ENCODE assay signal across 12 mouse cellular contexts in genomic region chr4:124964912-124965599, GRCm38 (mm10). TPM values are rescaled to one million over a fixed set of nuclear protein-coding genes. Genes with fewer than 3 reads are reported as not detected.
DNase-seq lines count a peak whose midpoint lies in the region; ATAC-seq lines count a peak whose summit lies in the region.
"Had no signal": no experiment of that assay in that cellular context is flagged by ENCODE, and none has a peak within 500 bp of the region (broad histone marks: within the 10 kb centered on the region; RNA-seq: fewer than 3 reads in every experiment).

No protein-coding gene starts in this region.

- no peaks in the 10 kb centered on the region for H3K27me3 ChIP-seq in forebrain, embryonic 12.5 days
- no peaks in the 10 kb centered on the region for H3K27me3 ChIP-seq in forebrain, embryonic 16.5 days (replicated peaks; ENCODE audit: control insufficient read depth, insufficient read depth, low read length)
- no peaks in the 10 kb centered on the region for H3K27me3 ChIP-seq in lung, embryonic 16.5 days (ENCODE audit: control insufficient read depth, insufficient read depth, low read depth, low read length)
- no peaks in the 10 kb centered on the region for H3K27me3 ChIP-seq in midbrain, embryonic 11.5 days (ENCODE audit: control insufficient read depth, insufficient read depth, low read length)
- H3K27me3 ChIP-seq: liver, embryonic 13.5 days had no signal

- H3K9ac ChIP-seq in forebrain, embryonic 12.5 days = no peak overlapping the region
- no peak overlapping the region for H3K9ac ChIP-seq in forebrain, embryonic 16.5 days (replicated peaks; ENCODE audit: low read depth, low read length)
- H3K9ac ChIP-seq in lung, embryonic 16.5 days (ENCODE audit: low read length) = no peak overlapping the region
- peak overlapping the region; percentile 26 for H3K9ac ChIP-seq in midbrain, embryonic 11.5 days (ENCODE audit: low read length)
- H3K9ac ChIP-seq: liver, embryonic 13.5 days had no signal

- H3K4me3 ChIP-seq in forebrain, embryonic 12.5 days (replicated peaks) = no peak overlapping the region
- H3K4me3 ChIP-seq in forebrain, embryonic 16.5 days (replicated peaks; ENCODE audit: low read length) = no peak overlapping the region
- H3K4me3 ChIP-seq in lung, embryonic 16.5 days (ENCODE audit: low read length) = no peak overlapping the region
- no peak overlapping the region for H3K4me3 ChIP-seq in midbrain, embryonic 11.5 days (ENCODE audit: low read depth, low read length)
- H3K4me3 ChIP-seq: liver, embryonic 13.5 days had no signal

- peak overlapping the region; percentile 47 for H3K27ac ChIP-seq in forebrain, embryonic 12.5 days
- H3K27ac ChIP-seq in forebrain, embryonic 16.5 days (ENCODE audit: low read length) = no peak overlapping the region
- H3K27ac ChIP-seq in lung, embryonic 16.5 days (ENCODE audit: low read length) = no peak overlapping the region
- peak overlapping the region; percentile 55 for H3K27ac ChIP-seq in midbrain, embryonic 11.5 days (ENCODE audit: low read depth, low read length)
- H3K27ac ChIP-seq: liver, embryonic 13.5 days had no signal

- H3K4me1 ChIP-seq in forebrain, embryonic 12.5 days = peaks cover 28% of the 10 kb centered on the region
- no peaks in the 10 kb centered on the region for H3K4me1 ChIP-seq in forebrain, embryonic 16.5 days (replicated peaks; ENCODE audit: control insufficient read depth, insufficient read depth, low read length)
- H3K4me1 ChIP-seq in lung, embryonic 16.5 days (replicated peaks; ENCODE audit: control insufficient read depth, insufficient read depth, low read length) = no peaks in the 10 kb centered on the region
- H3K4me1 ChIP-seq in midbrain, embryonic 11.5 days (ENCODE audit: control insufficient read depth, insufficient read depth, low read length) = peaks cover 12% of the 10 kb centered on the region
- H3K4me1 ChIP-seq: liver, embryonic 13.5 days had no signal

- no peaks in the 10 kb centered on the region for H3K9me3 ChIP-seq in forebrain, embryonic 12.5 days
- no peaks in the 10 kb centered on the region for H3K9me3 ChIP-seq in forebrain, embryonic 16.5 days (ENCODE audit: control insufficient read depth, low read length)
- H3K9me3 ChIP-seq in lung, embryonic 16.5 days (ENCODE audit: control insufficient read depth, low read length) = no peaks in the 10 kb centered on the region
- no peaks in the 10 kb centered on the region for H3K9me3 ChIP-seq in midbrain, embryonic 11.5 days (ENCODE audit: control insufficient read depth, low read length)
- H3K9me3 ChIP-seq: liver, embryonic 13.5 days had no signal

- H3K36me3 ChIP-seq in forebrain, embryonic 12.5 days (replicated peaks) = no peaks in the 10 kb centered on the region
- no peaks in the 10 kb centered on the region for H3K36me3 ChIP-seq in forebrain, embryonic 16.5 days (ENCODE audit: control insufficient read depth, insufficient read depth)
- no peaks in the 10 kb centered on the region for H3K36me3 ChIP-seq in lung, embryonic 16.5 days (ENCODE audit: control insufficient read depth, insufficient read depth, low read length)
- no peaks in the 10 kb centered on the region for H3K36me3 ChIP-seq in midbrain, embryonic 11.5 days (ENCODE audit: control insufficient read depth, insufficient read depth, low read length)
- H3K36me3 ChIP-seq: liver, embryonic 13.5 days had no signal

- no peak for DNase-seq in lung, postnatal 36 days
- DNase-seq in midbrain, embryonic 11.5 days (ENCODE audit: low spot score, missing footprints) = peak; percentile 89
- DNase-seq in cerebellum, postnatal 14 days = no peak
- DNase-seq in T-cell, adult 2 months (ENCODE audit: low spot score) = no peak
- no peak for DNase-seq in right cerebral cortex, postnatal 14 days
- DNase-seq: cerebellum, adult 11-12 months; heart, postnatal 14 days; kidney, adult 2 months; liver, embryonic 13.5 days had no signal

- H3K4me2 ChIP-seq in forebrain, embryonic 12.5 days = no peak overlapping the region
- no peak overlapping the region for H3K4me2 ChIP-seq in forebrain, embryonic 16.5 days (ENCODE audit: low read length)
- no peak overlapping the region for H3K4me2 ChIP-seq in lung, embryonic 16.5 days (ENCODE audit: low read depth, low read length)
- H3K4me2 ChIP-seq in midbrain, embryonic 11.5 days = peak overlapping the region; percentile 22; the same call in 1 of the 2 replicates
- H3K4me2 ChIP-seq: liver, embryonic 13.5 days had no signal

- 4% methylated on average over 8 of the region's 8 CpGs for WGBS in forebrain, embryonic 12.5 days
- 7% methylated on average over 8 of the region's 8 CpGs for WGBS in forebrain, embryonic 16.5 days
- 15% methylated on average over 8 of the region's 8 CpGs for WGBS in lung, embryonic 16.5 days
- WGBS in midbrain, embryonic 11.5 days = 5% methylated on average over 8 of the region's 8 CpGs

- ATAC-seq in forebrain, embryonic 12.5 days (ENCODE audit: low FRiP score) = 0 out of 2 replicates have a peak, but pooled peaks have one; percentile 33
- no peak for ATAC-seq in forebrain, embryonic 16.5 days
- ATAC-seq in lung, embryonic 16.5 days (ENCODE audit: low read depth) = 0 out of 2 replicates have a peak, but pooled peaks have one; percentile 12
- peak; percentile 92 for ATAC-seq in midbrain, embryonic 11.5 days (ENCODE audit: low FRiP score)

RNA-seq across cellular contexts. Expression of gene Rspo1, which starts 21.2 kb away (rescaled TPM):
- 20.3 and 26.2 TPM in 2 replicates for polyA plus RNA-seq in forebrain, embryonic 12.5 days (2016; fragmentation: Nextera tagmentation; extraction: Ambion mirVana)
- polyA plus RNA-seq in forebrain, embryonic 16.5 days (2015; fragmentation: Nextera tagmentation; extraction: Ambion mirVana) = 1.1 and 1.3 TPM in 2 replicates
- 7.4 and 8.0 TPM in 2 replicates for polyA plus RNA-seq in lung, embryonic 16.5 days (2015; fragmentation: Nextera tagmentation; extraction: Ambion mirVana)
- 9.0 and 11.9 TPM in 2 replicates for polyA plus RNA-seq in midbrain, embryonic 11.5 days (2014; fragmentation: Nextera tagmentation; extraction: Ambion mirVana)

RNA-seq across cellular contexts. Expression of gene Cdca8, which starts 25.9 kb away (rescaled TPM):
- polyA plus RNA-seq in forebrain, embryonic 12.5 days (2016; fragmentation: Nextera tagmentation; extraction: Ambion mirVana) = 243 and 257 TPM in 2 replicates
- polyA plus RNA-seq in forebrain, embryonic 16.5 days (2015; fragmentation: Nextera tagmentation; extraction: Ambion mirVana) = 70.0 and 76.6 TPM in 2 replicates
- 150 and 151 TPM in 2 replicates for polyA plus RNA-seq in lung, embryonic 16.5 days (2015; fragmentation: Nextera tagmentation; extraction: Ambion mirVana)
- 244 and 248 TPM in 2 replicates for polyA plus RNA-seq in midbrain, embryonic 11.5 days (2014; fragmentation: Nextera tagmentation; extraction: Ambion mirVana)

RNA-seq across cellular contexts. Expression of gene 9930104L06Rik, which starts 28.2 kb away (rescaled TPM):
- polyA plus RNA-seq in forebrain, embryonic 12.5 days (2016; fragmentation: Nextera tagmentation; extraction: Ambion mirVana) = 16.7 and 18.9 TPM in 2 replicates
- polyA plus RNA-seq in forebrain, embryonic 16.5 days (2015; fragmentation: Nextera tagmentation; extraction: Ambion mirVana) = 17.1 and 17.2 TPM in 2 replicates
- polyA plus RNA-seq in lung, embryonic 16.5 days (2015; fragmentation: Nextera tagmentation; extraction: Ambion mirVana) = 11.1 and 13.1 TPM in 2 replicates
- polyA plus RNA-seq in midbrain, embryonic 11.5 days (2014; fragmentation: Nextera tagmentation; extraction: Ambion mirVana) = 3.8 and 4.3 TPM in 2 replicates

RNA-seq across cellular contexts. Expression of gene Gnl2, which starts 51.3 kb away (rescaled TPM):
- 97.1 and 103 TPM in 2 replicates for polyA plus RNA-seq in forebrain, embryonic 12.5 days (2016; fragmentation: Nextera tagmentation; extraction: Ambion mirVana)
- polyA plus RNA-seq in forebrain, embryonic 16.5 days (2015; fragmentation: Nextera tagmentation; extraction: Ambion mirVana) = 101 and 107 TPM in 2 replicates
- polyA plus RNA-seq in lung, embryonic 16.5 days (2015; fragmentation: Nextera tagmentation; extraction: Ambion mirVana) = 70.6 and 70.8 TPM in 2 replicates
- polyA plus RNA-seq in midbrain, embryonic 11.5 days (2014; fragmentation: Nextera tagmentation; extraction: Ambion mirVana) = 88.7 and 101 TPM in 2 replicates

Comparison
In these comparisons a context has a peak if more than half of its experiments do, and no peak if none do; other contexts are left out.
1. H3K27ac ChIP-seq: peak in forebrain, embryonic 12.5 days (single experiment) and midbrain, embryonic 11.5 days (single experiment); none in forebrain, embryonic 16.5 days (single experiment) and lung, embryonic 16.5 days (single experiment).